Mouse (Mus musculus): ENCODE measurements around the gene Gm28042. TPM values are rescaled to one million over a fixed set of nuclear protein-coding genes. Genes with fewer than 3 reads are reported as not detected.

The Gm28042 gene
- total and polyA plus RNA-seq, 3 experiments = 0.77 to 1.9 (median 1.8) TPM

DNA sequence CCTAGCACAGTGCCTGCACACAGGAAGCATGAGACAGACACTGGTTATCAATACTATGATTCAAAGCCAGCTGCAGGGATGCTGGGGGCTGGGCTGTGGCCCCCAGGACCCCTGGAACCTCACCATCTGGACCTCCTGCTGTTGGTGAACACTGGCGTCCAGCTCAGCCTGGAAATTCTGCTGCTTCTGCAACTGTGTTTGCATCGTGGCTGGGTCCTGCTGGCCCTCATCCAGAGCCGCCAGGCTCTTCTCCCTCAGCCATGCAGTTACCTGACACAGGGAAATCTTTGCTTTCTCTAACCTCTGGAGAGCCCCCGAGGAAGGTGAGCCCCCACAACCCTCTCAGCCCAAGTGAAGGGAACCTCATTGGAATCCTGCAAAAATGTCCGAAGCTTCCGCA lies 24.1 kb downstream of the Gm28042 start:
- dilution Hi-C loops (cut with MboI; ENCODE audit: extremely low pct_ligation_motif_present, extremely low pct_unique_long_range_greater_than_20kb, low sequenced_read_pairs) (no loop called here), in situ Hi-C loops (cut with MboI; ENCODE audit: low pct_ligation_motif_present, low pct_unique_long_range_greater_than_20kb, low sequenced_read_pairs) (no loop called here)
- DNase-seq (ENCODE audit: extremely low read depth) = no peak
- Histone ChIP-seq H3K36me3 (replicated peaks in 1 of 2; ENCODE audit: control insufficient read depth in 1 of 2, insufficient read depth in 1 of 2, low read length in 1 of 2) (no peaks in the 10 kb centered on the region), H3K79me2 (replicated peaks; ENCODE audit: control insufficient read depth, extremely low read depth, insufficient read depth, poor library complexity, severe bottlenecking) (no peaks in the 10 kb centered on the region), H3K4me1 (ENCODE audit: control insufficient read depth in 1 of 2, insufficient read depth in 2 of 2) (no peaks in the 10 kb centered on the region), H3K27me3 (replicated peaks) (peaks cover 22% of the 10 kb centered on the region), H3K4me2 (ENCODE audit: insufficient read depth, low read depth, poor library complexity, severe bottlenecking) (no peak overlapping the region), H3K9ac (ENCODE audit: insufficient read depth, low read depth) (no peak overlapping the region), H3K9me3 (replicated peaks; ENCODE audit: low read length) (no peaks in the 10 kb centered on the region), H3K4me3 (replicated peaks in 1 of 3; ENCODE audit: low read depth in 2 of 3, low read length in 2 of 3, poor library complexity in 1 of 3) (no peak overlapping the region), H3K27ac (ENCODE audit: insufficient read depth, low read depth) (no peak overlapping the region)
- no peak for TF ChIP-seq ELF1 (IDR thresholded peaks at IDR 0.05; ENCODE audit: low read depth, low read length)
- TF ChIP-seq MAFK (IDR thresholded peaks at IDR 0.05; ENCODE audit: insufficient replicate concordance, low read length) = no peak
- TF ChIP-seq CHD2 (IDR thresholded peaks at IDR 0.05; ENCODE audit: low read length) = no peak
- no peak for TF ChIP-seq ZNF384 (IDR thresholded peaks at IDR 0.05; ENCODE audit: low read depth, low read length)
- no peak for TF ChIP-seq MEF2A (IDR thresholded peaks at IDR 0.05; ENCODE audit: borderline replicate concordance, low read depth, low read length)
- no peak for TF ChIP-seq ZMIZ1 (IDR thresholded peaks at IDR 0.05; ENCODE audit: low read depth, low read length)
- TF ChIP-seq TBP (conservative IDR thresholded peaks at IDR 0.05; ENCODE audit: low read depth, low read length) = no peak
- TF ChIP-seq HCFC1 (IDR thresholded peaks at IDR 0.05; ENCODE audit: low read depth, low read length) = no peak
- no peak for TF ChIP-seq SMC3 (IDR thresholded peaks at IDR 0.05; ENCODE audit: low read depth, low read length)
- TF ChIP-seq BHLHE40 (IDR thresholded peaks at IDR 0.05; ENCODE audit: low read depth, low read length) = no peak
- no peak for TF ChIP-seq UBTF (IDR thresholded peaks at IDR 0.05; ENCODE audit: low read depth, low read length)
- TF ChIP-seq MAZ (IDR thresholded peaks at IDR 0.05; ENCODE audit: low read depth, low read length) = no peak
- TF ChIP-seq ZC3H11A (IDR thresholded peaks at IDR 0.05; ENCODE audit: low read depth, low read length) = no peak
- no peak for TF ChIP-seq KAT2A (IDR thresholded peaks at IDR 0.05; ENCODE audit: insufficient replicate concordance, low read length)
- TF ChIP-seq MXI1 (IDR thresholded peaks at IDR 0.05; ENCODE audit: low read depth, low read length) = no peak
- no peak for TF ChIP-seq IRF4 (IDR thresholded peaks at IDR 0.05; ENCODE audit: low read depth, low read length)
- TF ChIP-seq NELFE (IDR thresholded peaks at IDR 0.05; ENCODE audit: low read depth, low read length) = no peak

DNA sequence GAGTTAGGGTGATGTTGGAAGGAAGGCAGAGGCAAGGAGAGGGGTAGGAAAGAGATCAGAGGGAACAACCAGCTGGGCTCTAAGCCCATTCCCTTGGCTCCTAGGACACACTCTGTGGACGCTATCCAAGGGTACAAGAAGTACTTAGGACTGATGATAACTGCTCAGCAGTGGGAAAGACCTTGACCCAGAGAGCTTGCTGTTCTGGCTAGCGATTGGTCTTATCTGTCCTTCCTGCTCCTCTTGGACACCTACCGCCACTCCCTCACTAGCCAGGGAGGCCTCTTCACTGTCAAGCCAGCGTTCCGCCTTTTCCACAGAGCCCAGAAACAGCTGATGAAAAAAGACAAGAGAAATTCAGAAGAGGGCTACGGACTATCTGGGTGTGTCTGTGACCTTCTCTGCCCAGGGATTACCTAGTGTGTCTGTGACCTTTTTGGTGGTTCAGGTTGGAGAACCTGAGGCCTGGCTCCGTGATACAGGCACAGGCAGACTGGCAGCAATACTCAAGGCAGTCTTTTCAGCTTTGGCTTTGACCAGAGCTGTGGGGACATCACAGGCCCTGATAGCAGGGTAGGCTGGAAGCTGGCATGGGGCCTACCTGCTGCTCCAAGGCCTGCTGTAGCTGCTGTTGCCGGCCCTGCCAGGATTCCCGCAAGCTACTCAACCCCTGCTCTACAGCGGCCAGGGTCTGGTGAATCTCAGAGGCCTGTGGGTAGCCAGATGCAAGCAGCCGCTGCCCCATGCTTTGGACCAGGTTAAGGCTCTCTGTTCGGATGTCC lies 27.7 kb downstream of the Gm28042 start:
- in situ Hi-C loops (cut with MboI; ENCODE audit: low pct_ligation_motif_present, low pct_unique_long_range_greater_than_20kb, low sequenced_read_pairs) = no loop called here
- no peak for DNase-seq (ENCODE audit: extremely low read depth)

More for the DNA sequence above, 27.7 kb downstream of the Gm28042 start:
- Histone ChIP-seq H3K4me2 (ENCODE audit: insufficient read depth, low read depth, poor library complexity, severe bottlenecking) (no peak overlapping the region), H3K27me3 (replicated peaks) (peaks cover 37% of the 10 kb centered on the region), H3K27ac (ENCODE audit: insufficient read depth, low read depth) (no peak overlapping the region), H3K79me2 (replicated peaks; ENCODE audit: control insufficient read depth, extremely low read depth, insufficient read depth, poor library complexity, severe bottlenecking) (no peaks in the 10 kb centered on the region), H3K4me1 (ENCODE audit: control insufficient read depth in 1 of 2, insufficient read depth in 2 of 2) (no peaks in the 10 kb centered on the region), H3K9ac (ENCODE audit: insufficient read depth, low read depth) (no peak overlapping the region), H3K9me3 (replicated peaks; ENCODE audit: low read length) (no peaks in the 10 kb centered on the region), H3K36me3 (replicated peaks in 1 of 2; ENCODE audit: control insufficient read depth in 1 of 2, insufficient read depth in 1 of 2, low read length in 1 of 2) (no peaks in the 10 kb centered on the region), H3K4me3 (replicated peaks in 1 of 3; ENCODE audit: low read depth in 2 of 3, low read length in 2 of 3, poor library complexity in 1 of 3) (no peak overlapping the region)
- no peak for TF ChIP-seq ETS1 (conservative IDR thresholded peaks at IDR 0.05; ENCODE audit: low read depth, low read length)
- TF ChIP-seq ZKSCAN1 (IDR thresholded peaks at IDR 0.05; ENCODE audit: borderline replicate concordance, low read depth, low read length) = no peak
- TF ChIP-seq ZMIZ1 (IDR thresholded peaks at IDR 0.05; ENCODE audit: low read depth, low read length) = no peak
- no peak for TF ChIP-seq MXI1 (IDR thresholded peaks at IDR 0.05; ENCODE audit: low read depth, low read length)
- no peak for TF ChIP-seq JUND (conservative IDR thresholded peaks at IDR 0.05; ENCODE audit: low read depth, low read length)
- TF ChIP-seq MAX (IDR thresholded peaks at IDR 0.05; ENCODE audit: low read length) = no peak
- TF ChIP-seq PAX5 (IDR thresholded peaks at IDR 0.05; ENCODE audit: low read length) = no peak
- no peak for TF ChIP-seq TCF12 (IDR thresholded peaks at IDR 0.05; ENCODE audit: low read depth, low read length)
- no peak for TF ChIP-seq SMC3 (IDR thresholded peaks at IDR 0.05; ENCODE audit: low read depth, low read length)
- TF ChIP-seq CTCF (conservative IDR thresholded peaks at IDR 0.05 in 1 of 2, IDR thresholded peaks at IDR 0.05 in 1 of 2; ENCODE audit: low read depth in 2 of 2, low read length in 2 of 2) = no peak
- no peak for TF ChIP-seq CHD1 (IDR thresholded peaks at IDR 0.05; ENCODE audit: low read depth, low read length)
- TF ChIP-seq BHLHE40 (IDR thresholded peaks at IDR 0.05; ENCODE audit: low read depth, low read length) = no peak
- TF ChIP-seq SIN3A (IDR thresholded peaks at IDR 0.05; ENCODE audit: low read length) = no peak
- no peak for TF ChIP-seq CHD2 (IDR thresholded peaks at IDR 0.05; ENCODE audit: low read length)
- no peak for TF ChIP-seq ZC3H11A (IDR thresholded peaks at IDR 0.05; ENCODE audit: low read depth, low read length)
- TF ChIP-seq GABPA (IDR thresholded peaks at IDR 0.05; ENCODE audit: insufficient replicate concordance, low read depth, low read length) = no peak
- TF ChIP-seq IRF4 (IDR thresholded peaks at IDR 0.05; ENCODE audit: low read depth, low read length) = no peak
- no peak for TF ChIP-seq MAFK (IDR thresholded peaks at IDR 0.05; ENCODE audit: insufficient replicate concordance, low read length)
- dilution Hi-C loops (cut with MboI; ENCODE audit: extremely low pct_ligation_motif_present, extremely low pct_unique_long_range_greater_than_20kb, low sequenced_read_pairs) = no loop called here
